Mouse (Mus musculus) neural tube, embryonic 13.5 days (tissue): Measurements from ENCODE around the gene Acaca. TPM values are rescaled to one million over a fixed set of nuclear protein-coding genes. Genes with fewer than 3 reads are reported as not detected.

Experiments
- ATAC-seq: fragments of 200-750 bp; cut with Nextera tagmentation; 2 replicates; pipeline ENCODE4 v1.8.0; 2017; ENCODE audit warnings: low read depth, mild to moderate bottlenecking, moderate TSS enrichment, moderate library complexity
- H3K27ac ChIP-seq: fragments of 300-500 bp; sonication (generic); replicated peaks from 2 replicates; pipeline ENCODE4 v1.5.1; 2015; ENCODE audit warnings: moderate library complexity, mild to moderate bottlenecking, inconsistent platforms
- H3K27me3 ChIP-seq: fragments of 300-500 bp; sonication (generic); 2 replicates; pipeline ENCODE4 v1.6.1; 2015; ENCODE audit warnings: mild to moderate bottlenecking, inconsistent platforms
- H3K36me3 ChIP-seq: fragments of 300-500 bp; sonication (generic); 2 replicates; pipeline ENCODE4 v1.6.1; 2015; ENCODE audit warnings: mild to moderate bottlenecking, inconsistent platforms
- H3K4me1 ChIP-seq: fragments of 300-500 bp; sonication (generic); replicated peaks from 2 replicates; pipeline ENCODE4 v1.6.1; 2015; ENCODE audit warnings: inconsistent platforms
- H3K4me2 ChIP-seq: fragments of 300-500 bp; sonication (generic); 2 replicates; pipeline ENCODE4 v1.6.1; 2015; ENCODE audit warnings: inconsistent platforms, mild to moderate bottlenecking, moderate library complexity
- H3K4me3 ChIP-seq: fragments of 300-500 bp; sonication (generic); 2 replicates; pipeline ENCODE4 v1.5.1; 2015; ENCODE audit warnings: mild to moderate bottlenecking, inconsistent platforms
- H3K9ac ChIP-seq: fragments of 300-500 bp; sonication (generic); 2 replicates; pipeline ENCODE4 v1.6.1; 2015; ENCODE audit warnings: moderate library complexity, mild to moderate bottlenecking, inconsistent platforms
- H3K9me3 ChIP-seq: fragments of 300-500 bp; sonication (generic); 2 replicates; pipeline ENCODE4 v1.6.1; 2016; ENCODE audit warnings: inconsistent platforms
- WGBS: fragments of 180-500 bp; shearing (Covaris S2); methylation state at CpG from one replicate; pipeline ENCODE4 v1.1.7; 2015; 5-methylcytosine and 5-hydroxymethylcytosine counted together
- polyA plus RNA-seq: library from polyadenylated mRNA; unstranded; fragments of >200 nt; fragmentation: Nextera tagmentation; extraction: Ambion mirVana; gene quantifications from 2 replicates; pipeline ENCODE4 v1.2.1, GENCODE M21; 2015

Acaca gene
- polyA plus RNA-seq, 1 experiment from 2014 or later, result 22.6 TPM

DNA sequence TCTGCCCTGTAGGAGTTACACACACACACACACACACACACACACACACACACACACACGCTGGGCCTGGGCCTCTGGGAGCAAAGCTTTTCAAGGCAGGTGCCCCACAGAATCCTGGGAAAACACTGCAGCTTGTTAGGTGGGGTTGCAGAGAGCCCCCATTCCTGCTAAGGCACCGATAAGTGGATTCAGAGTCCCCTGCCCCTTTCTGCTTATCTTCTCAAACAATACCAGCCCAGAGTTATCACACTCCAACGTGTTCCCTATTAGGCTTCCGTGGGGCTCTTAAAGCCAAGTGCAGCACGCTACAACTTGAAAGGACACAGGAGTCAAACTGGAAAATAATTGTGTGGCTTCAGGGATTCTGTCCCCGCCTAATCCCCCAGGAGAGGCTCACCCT lies 283.6 kb downstream of the Acaca start:
- Histone ChIP-seq H3K36me3 (no peaks in the 10 kb centered on the region), H3K4me2 (no peak overlapping the region), H3K27me3 (no peaks in the 10 kb centered on the region), H3K4me3 (no peak overlapping the region), H3K9ac (0 out of 2 replicates have a peak overlapping the region, but pooled peaks have one; percentile 3), H3K4me1 (peaks cover 29% of the 10 kb centered on the region), H3K9me3 (no peaks in the 10 kb centered on the region), H3K27ac (peak overlapping the region; percentile 73; the same call in 1 of the 2 replicates)
- no peak for ATAC-seq
- WGBS, result 72% methylated on average over 6 of the region's 6 CpGs

DNA sequence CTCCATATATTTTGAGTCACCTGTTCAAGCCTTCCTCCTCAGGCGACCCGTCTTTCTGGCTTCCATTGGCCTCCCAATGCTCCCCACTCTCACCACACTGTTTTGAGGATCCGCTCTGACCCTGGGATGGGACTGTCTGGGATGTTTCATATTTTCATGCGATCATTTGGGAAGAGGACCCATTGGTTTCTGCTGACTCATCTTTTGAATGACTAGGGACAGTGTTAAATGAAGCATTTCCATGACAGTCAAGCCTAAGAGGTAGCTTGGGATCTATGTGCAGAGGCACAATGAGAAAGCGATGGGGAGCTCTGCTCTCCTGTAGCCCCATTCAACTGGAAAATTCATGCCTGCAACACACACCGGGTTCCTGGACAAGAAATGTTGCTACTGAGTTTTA lies 291.3 kb downstream of the Acaca start:
- Histone ChIP-seq H3K4me2 (no peak overlapping the region), H3K27ac (no peak overlapping the region), H3K27me3 (no peaks in the 10 kb centered on the region), H3K9me3 (no peaks in the 10 kb centered on the region), H3K36me3 (no peaks in the 10 kb centered on the region), H3K4me3 (no peak overlapping the region), H3K9ac (no peak overlapping the region), H3K4me1 (peaks cover 24% of the 10 kb centered on the region)
- 90% methylated on average over 6 of the region's 6 CpGs for WGBS
- ATAC-seq, result no peak

DNA sequence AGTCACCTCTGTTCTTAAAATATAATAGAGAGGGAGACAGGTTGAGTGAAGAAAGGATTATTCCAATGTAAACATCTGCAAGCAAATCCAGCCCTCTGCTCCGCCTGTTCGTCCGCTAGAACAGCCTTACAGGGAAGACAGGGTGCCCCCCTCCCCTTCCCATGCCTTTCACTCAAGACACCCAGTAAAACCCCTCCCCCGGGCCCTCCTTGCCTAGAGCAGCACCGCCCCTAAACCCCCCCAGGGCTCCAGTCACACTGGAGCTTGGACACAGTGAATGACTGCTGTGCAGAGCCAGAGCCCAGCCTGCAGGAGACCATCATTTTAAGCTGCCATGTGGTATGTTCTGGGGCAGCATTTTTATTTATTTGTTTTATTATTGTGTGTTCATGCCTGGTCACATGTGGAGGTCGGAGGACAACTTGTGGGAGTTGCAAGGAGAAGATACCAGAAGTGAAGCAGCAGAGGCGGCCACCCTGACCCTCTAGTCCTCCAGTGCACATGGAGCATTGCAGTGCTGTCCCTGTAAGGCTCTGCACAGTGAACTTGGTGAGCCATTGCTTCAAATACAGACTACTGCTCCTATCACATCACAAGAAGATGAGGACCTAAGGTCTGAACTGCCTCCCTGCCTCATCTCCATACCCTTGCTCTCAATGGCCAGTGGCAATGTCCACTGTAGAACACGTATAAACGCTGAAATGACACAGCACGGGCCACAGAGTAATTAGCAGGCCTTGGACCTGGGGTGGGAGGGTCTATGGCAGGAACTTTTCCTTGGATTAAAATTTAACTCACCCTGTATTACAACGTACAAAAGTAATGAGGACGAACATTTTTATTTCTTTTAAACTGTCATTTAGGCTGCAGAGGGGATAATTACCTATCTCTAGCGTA lies 296.5 kb downstream of the Acaca start:
- Histone ChIP-seq H3K9ac (0 out of 2 replicates have a peak overlapping the region, but pooled peaks have one; percentile 31), H3K27ac (peak overlapping the region; percentile 59), H3K4me1 (peaks cover 48% of the 10 kb centered on the region)

DNA sequence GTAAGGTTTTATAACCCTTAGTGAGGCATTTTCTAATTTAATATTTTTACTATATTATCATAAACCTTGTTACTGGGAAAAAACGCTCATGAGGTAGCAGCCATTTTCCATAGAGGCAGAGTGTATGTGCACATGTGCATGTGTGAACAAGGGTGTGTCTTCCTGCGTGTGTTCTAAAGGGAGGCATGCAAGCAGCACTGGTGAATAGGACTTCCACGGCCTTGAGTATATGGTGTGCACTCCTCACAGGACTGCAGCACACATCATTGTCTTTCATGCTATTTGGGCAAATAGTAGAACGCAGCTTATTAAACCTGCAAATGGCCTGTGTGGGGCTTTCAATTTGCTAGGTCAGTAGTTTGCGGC lies 297.1 kb downstream of the Acaca start:
- no peak for ATAC-seq
- peak overlapping the region; percentile 52; the same call in 1 of the 2 replicates for H3K27ac ChIP-seq
- WGBS, result 74% methylated on average over 5 of the region's 5 CpGs
- no peak overlapping the region for H3K9ac ChIP-seq
- no peak overlapping the region for H3K4me2 ChIP-seq
- no peaks in the 10 kb centered on the region for H3K9me3 ChIP-seq
- H3K4me3 ChIP-seq, result no peak overlapping the region
- peaks cover 47% of the 10 kb centered on the region for H3K4me1 ChIP-seq
- no peaks in the 10 kb centered on the region for H3K27me3 ChIP-seq
- H3K36me3 ChIP-seq, result no peaks in the 10 kb centered on the region

More for the DNA sequence above, 296.5 kb downstream of the Acaca start:
- no peak overlapping the region for H3K4me2 ChIP-seq
- no peaks in the 10 kb centered on the region for H3K36me3 ChIP-seq
- no peak overlapping the region for H3K4me3 ChIP-seq
- ATAC-seq, result peak; percentile 34; the same call in 1 of the 2 replicates
- 55% methylated on average over 13 of the region's 13 CpGs for WGBS
- H3K27me3 ChIP-seq, result no peaks in the 10 kb centered on the region
- H3K9me3 ChIP-seq, result no peaks in the 10 kb centered on the region

DNA sequence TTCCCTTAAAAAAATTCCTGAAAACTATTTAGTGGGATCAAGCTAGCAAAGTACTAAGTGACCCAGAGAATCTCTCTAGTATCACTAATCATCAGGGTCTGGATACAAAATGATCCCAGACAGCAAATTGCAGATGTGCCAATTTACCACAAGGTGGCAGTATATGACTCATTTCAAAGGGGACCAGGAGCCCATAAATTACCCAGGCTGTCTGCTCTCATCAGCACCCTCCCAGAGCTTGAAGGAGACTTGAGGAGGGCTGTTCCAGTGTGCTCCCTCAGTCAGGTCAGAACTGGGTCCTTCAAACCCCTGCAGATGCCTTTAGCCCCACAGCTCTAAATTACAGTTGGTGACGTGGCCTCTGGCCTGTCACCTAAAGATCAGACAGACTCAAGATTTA lies 300.1 kb downstream of the Acaca start:
- 33% methylated on average over 1 of the region's 1 CpGs for WGBS
- Histone ChIP-seq H3K9ac (no peak overlapping the region), H3K27ac (peak overlapping the region; percentile 64; the same call in 1 of the 2 replicates)

DNA sequence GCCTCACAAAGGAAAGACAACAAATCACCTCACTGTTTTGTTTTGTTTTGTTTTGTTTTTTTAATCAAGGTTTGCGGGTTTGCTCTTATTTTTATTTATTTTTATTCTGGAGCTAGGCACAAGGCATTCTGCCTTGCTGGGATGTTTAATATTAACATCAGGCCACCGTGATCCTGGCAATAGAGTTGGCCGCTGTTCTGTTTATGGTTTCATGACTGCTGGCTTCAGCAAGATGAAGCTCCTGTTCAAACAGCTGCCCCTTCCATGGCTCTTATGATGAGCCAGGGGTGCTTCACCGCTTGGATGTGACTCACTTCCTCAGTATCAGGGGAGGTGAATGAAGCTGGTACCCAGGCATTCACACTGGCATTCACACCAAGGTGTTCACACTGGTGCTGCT lies 300.9 kb downstream of the Acaca start:
- H3K27ac ChIP-seq, result peak overlapping the region; percentile 64
- ATAC-seq, result no peak
- H3K4me1 ChIP-seq, result peaks cover 42% of the 10 kb centered on the region
- no peak overlapping the region for H3K4me3 ChIP-seq
- H3K27me3 ChIP-seq, result no peaks in the 10 kb centered on the region
- WGBS, result 69% methylated on average over 4 of the region's 4 CpGs
- H3K9ac ChIP-seq, result no peak overlapping the region
- no peaks in the 10 kb centered on the region for H3K9me3 ChIP-seq
- no peak overlapping the region for H3K4me2 ChIP-seq
- no peaks in the 10 kb centered on the region for H3K36me3 ChIP-seq

More for the DNA sequence above, 300.1 kb downstream of the Acaca start:
- no peaks in the 10 kb centered on the region for H3K36me3 ChIP-seq
- peaks cover 46% of the 10 kb centered on the region for H3K4me1 ChIP-seq
- no peak overlapping the region for H3K4me3 ChIP-seq
- H3K27me3 ChIP-seq, result no peaks in the 10 kb centered on the region
- no peaks in the 10 kb centered on the region for H3K9me3 ChIP-seq
- no peak overlapping the region for H3K4me2 ChIP-seq
- ATAC-seq, result peak; percentile 56; the same call in 1 of the 2 replicates

DNA sequence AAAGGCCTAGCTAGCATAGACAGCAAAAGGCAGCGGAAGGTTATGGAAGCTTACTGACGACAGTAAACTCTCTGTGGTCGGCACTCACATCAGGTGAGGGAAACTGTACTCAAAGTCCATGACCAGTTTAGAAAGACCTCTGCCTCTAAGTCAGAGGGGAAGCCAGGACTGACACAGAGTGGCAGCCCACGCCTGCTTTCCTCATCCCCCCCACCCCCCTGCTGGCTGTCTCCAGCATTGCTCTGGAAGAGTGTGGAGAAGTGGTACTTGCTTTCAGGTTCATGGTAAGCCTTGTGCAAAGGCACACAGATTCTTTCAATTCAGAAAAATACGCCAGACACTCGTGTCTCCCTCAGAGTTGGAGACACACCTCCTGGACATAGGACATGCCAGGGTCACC lies 305.4 kb downstream of the Acaca start:
- Histone ChIP-seq H3K9me3 (no peaks in the 10 kb centered on the region), H3K36me3 (peaks cover 3% of the 10 kb centered on the region; the same call in 1 of the 2 replicates), H3K27me3 (no peaks in the 10 kb centered on the region), H3K4me2 (no peak overlapping the region), H3K4me1 (peaks cover 19% of the 10 kb centered on the region), H3K27ac (no peak overlapping the region), H3K9ac (no peak overlapping the region), H3K4me3 (no peak overlapping the region)
- WGBS, result 70% methylated on average over 6 of the region's 6 CpGs
- no peak for ATAC-seq

DNA sequence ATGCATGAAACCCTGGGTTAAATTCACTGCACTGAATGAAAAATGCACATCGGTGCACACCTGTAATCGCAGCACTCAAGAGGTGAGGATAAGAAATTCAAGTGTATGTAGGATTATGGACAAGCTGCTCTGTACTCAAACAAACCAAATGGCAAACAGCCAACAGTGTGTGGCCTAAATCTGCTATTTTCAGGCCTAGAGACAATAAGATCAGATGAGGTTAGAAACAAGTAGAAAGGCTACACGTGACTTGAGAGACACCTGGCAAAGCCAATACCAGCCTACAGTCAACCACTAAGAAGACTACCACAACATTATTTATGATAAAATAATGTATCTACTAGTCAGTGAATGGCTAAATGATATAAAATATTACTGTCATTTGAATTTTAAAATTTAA lies 310.9 kb downstream of the Acaca start:
- Histone ChIP-seq H3K9me3 (no peaks in the 10 kb centered on the region), H3K4me3 (no peak overlapping the region), H3K4me2 (no peak overlapping the region), H3K36me3 (peaks cover 20% of the 10 kb centered on the region; the same call in 1 of the 2 replicates), H3K4me1 (no peaks in the 10 kb centered on the region), H3K27me3 (no peaks in the 10 kb centered on the region), H3K27ac (no peak overlapping the region), H3K9ac (no peak overlapping the region)
- 97% methylated on average over 3 of the region's 3 CpGs for WGBS
- ATAC-seq, result no peak

DNA sequence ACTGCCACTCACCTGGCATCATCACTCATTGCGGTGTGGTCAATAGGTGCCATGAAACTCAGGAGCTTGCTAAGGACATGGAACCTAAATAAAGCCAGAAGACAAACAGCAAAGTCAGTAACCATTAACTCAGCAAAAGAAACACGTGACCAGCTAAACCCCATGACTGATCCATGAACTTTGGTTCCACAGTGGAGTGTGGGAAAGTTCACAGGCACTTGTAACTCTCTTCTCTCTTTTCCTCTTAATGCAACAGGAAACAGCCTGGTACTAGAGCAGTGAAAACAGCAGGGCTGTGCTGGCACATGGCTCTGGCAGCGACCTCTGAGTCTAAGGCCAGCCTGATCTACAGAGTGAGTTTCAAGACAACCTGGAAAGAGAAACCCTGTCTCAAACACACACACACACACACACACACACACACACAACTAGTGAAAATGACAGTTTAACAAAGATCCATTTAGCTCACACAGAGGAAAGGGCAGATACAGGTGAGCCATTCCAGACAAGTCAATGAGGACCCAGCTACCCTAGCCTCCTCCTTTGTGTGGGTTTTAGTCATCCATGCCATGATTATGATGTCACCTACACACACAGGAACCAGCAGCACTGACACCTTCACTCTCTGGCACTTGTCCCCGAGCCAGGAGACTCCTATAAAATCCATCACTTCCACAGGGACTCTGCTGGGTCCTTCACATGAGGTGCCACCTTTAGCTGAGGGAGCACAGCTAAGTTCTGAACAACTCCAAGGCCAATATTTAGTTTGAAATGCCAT lies 313.3 kb downstream of the Acaca start:
- no peaks in the 10 kb centered on the region for H3K27me3 ChIP-seq
- peaks cover 18% of the 10 kb centered on the region; the same call in 1 of the 2 replicates for H3K36me3 ChIP-seq
- ATAC-seq, result no peak
- no peak overlapping the region for H3K9ac ChIP-seq
- H3K9me3 ChIP-seq, result no peaks in the 10 kb centered on the region
- no peaks in the 10 kb centered on the region for H3K4me1 ChIP-seq
- no peak overlapping the region for H3K4me3 ChIP-seq
- WGBS, result 92% methylated on average over 4 of the region's 4 CpGs
- no peak overlapping the region for H3K27ac ChIP-seq
- H3K4me2 ChIP-seq, result no peak overlapping the region

Other genes starting within 250 kb of the Acaca start
- 27.7 and 28.4 TPM in 2 replicates for gene Ddx52, start 187.6 kb upstream of the Acaca start, polyA plus RNA-seq
- 23.2 and 25.4 TPM in 2 replicates for gene Synrg, start 165.2 kb upstream of the Acaca start, polyA plus RNA-seq
- gene Dusp14, start 60.4 kb upstream of the Acaca start, polyA plus RNA-seq, result 8.7 and 10.4 TPM in 2 replicates
- gene Tada2a, start 72 bp upstream of the Acaca start, polyA plus RNA-seq, result 27.7 and 28.4 TPM in 2 replicates
- gene Gm11437, start 37.8 kb downstream of the Acaca start, polyA plus RNA-seq, result 0.15 TPM in 1 of 2 replicates, not detected in the other